Mouse (Mus musculus): ENCODE measurements at regions not wholly inside any gene's neighbourhood (a gene's known extent, or its start where the extent isn't known, plus 50 kb on each side); places are given as distances from the start of the nearest gene placed in this dataset.
"Not testable (repeated sequence)": the region's sequence is repeated elsewhere in the genome, so short reads cannot be mapped to it uniquely, and the experiment has no call there.

GRCm38 (mm10) chr7:82047456-82047855 lies 55.4 kb upstream of the Bnc1 start:
- no peak for ATAC-seq (replicated peaks in 1 of 2; ENCODE audit: insufficient read depth in 1 of 2, low FRiP score in 2 of 2, low TSS enrichment in 1 of 2, low read depth in 1 of 2, poor library complexity in 2 of 2, severe bottlenecking in 2 of 2)

GRCm38 (mm10) chr7:82053411-82053810 lies 61.3 kb upstream of the Bnc1 start:
- ATAC-seq (replicated peaks in 1 of 2; ENCODE audit: insufficient read depth in 1 of 2, low FRiP score in 2 of 2, low TSS enrichment in 1 of 2, low read depth in 1 of 2, poor library complexity in 2 of 2, severe bottlenecking in 2 of 2) = no peak

DNA sequence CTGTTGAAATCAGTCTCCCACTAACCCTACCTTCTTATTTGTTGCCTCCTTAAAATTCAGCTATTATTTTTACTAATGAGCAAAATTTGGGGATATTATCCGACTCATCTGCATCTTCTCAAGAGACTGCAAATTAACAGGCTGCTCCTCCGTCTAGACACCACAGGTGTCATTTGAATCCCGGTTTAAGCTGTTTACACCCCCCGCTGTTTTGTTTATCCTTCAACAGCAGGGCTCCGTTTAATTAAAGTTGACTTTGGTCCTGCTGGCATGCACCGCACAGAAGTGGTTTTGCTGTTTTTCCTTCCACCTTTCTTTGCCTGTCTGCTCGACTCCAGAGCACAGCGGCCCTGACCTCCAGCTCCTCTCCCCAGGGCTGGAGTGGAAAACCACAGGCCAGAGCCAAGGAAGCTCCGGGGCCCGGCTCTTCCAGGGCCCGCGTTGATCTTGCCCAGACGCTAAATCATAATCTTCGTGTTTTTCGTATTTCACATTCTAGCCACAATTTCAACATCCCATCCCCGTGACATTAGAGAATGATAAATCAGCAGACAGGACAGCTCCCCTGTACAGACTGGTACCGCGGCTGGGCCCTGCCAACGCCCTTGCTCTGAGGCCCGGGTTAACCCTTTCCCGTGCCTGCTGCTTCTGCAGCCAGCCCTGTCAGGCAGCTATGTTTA lies 64.6 kb upstream of the Bnc1 start:
- ATAC-seq (replicated peaks in 1 of 2; ENCODE audit: insufficient read depth in 1 of 2, low FRiP score in 2 of 2, low TSS enrichment in 1 of 2, low read depth in 1 of 2, poor library complexity in 2 of 2, severe bottlenecking in 2 of 2) = peak; percentile 39 to 49; a peak in 3 of 4 replicates

GRCm38 (mm10) chr7:82063407-82063806 lies 71.3 kb upstream of the Bnc1 start:
- ATAC-seq (replicated peaks in 1 of 2; ENCODE audit: insufficient read depth in 1 of 2, low FRiP score in 2 of 2, low TSS enrichment in 1 of 2, low read depth in 1 of 2, poor library complexity in 2 of 2, severe bottlenecking in 2 of 2) = no peak

DNA sequence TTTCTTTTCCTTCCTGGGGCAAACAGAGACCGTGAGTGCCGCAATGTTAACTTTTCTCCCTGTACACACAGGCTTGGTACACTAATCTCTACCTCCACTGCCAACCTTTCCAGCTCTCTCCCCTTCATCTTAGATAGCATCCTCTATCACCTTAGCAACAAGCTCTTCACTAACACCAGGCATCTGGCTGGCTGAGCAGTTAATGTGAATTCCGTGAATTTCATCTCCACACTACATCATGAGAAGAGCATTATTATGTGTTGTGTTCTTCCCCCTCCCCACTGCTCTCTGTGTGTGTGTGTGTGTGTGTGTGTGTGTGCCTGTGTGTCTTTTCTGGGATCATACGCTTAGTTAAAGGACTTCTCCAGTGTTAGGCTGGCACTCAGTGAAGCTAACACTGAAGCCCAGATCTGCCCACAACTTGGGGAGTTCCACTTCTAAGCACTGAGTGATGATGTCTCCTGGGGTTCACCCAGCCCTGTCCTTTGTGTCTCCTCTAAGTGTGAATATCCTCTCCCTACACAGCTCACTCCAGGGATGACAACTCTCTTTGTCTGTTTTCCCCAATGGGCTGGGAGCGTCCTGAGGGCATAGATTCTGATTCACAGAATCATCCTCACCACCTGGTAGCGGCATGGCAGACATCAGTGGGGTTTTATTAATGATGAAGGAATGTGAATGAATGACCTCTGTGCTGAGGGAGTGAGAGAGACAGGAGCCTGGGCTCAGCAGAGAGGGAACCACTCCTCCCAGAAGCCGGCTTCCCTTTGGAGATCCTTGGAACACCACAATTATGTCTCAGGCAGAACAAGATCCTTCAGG lies 77.7 kb upstream of the Bnc1 start:
- no peak for ATAC-seq (replicated peaks in 1 of 2; ENCODE audit: insufficient read depth in 1 of 2, low FRiP score in 2 of 2, low TSS enrichment in 1 of 2, low read depth in 1 of 2, poor library complexity in 2 of 2, severe bottlenecking in 2 of 2)

GRCm38 (mm10) chr7:82070946-82071727 lies 79.0 kb upstream of the Bnc1 start:
- no peak for ATAC-seq (replicated peaks in 1 of 2; ENCODE audit: insufficient read depth in 1 of 2, low FRiP score in 2 of 2, low TSS enrichment in 1 of 2, low read depth in 1 of 2, poor library complexity in 2 of 2, severe bottlenecking in 2 of 2)

GRCm38 (mm10) chr7:82075359-82075758 lies 83.3 kb upstream of the Bnc1 start:
- ATAC-seq (replicated peaks in 1 of 2; ENCODE audit: insufficient read depth in 1 of 2, low FRiP score in 2 of 2, low TSS enrichment in 1 of 2, low read depth in 1 of 2, poor library complexity in 2 of 2, severe bottlenecking in 2 of 2) = no peak

DNA sequence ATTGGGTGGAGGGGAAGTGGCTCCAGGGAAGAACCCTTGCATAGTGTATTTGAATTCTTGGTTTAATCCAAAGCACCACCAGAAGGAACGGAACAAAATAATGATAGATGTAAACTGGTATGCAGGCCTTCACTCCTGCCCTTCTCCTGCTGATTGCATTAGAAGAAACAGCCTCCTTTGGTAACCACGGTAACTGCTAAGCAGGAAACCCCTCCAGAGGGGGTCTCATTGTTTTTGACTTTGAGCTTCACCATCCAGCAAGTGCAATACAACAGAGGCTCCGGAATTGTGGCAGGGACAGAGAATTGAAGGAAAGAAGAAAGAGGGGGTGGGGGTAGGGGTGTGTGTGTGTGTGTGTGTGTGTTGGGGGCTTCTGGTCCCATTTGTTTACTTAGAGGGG lies 89.8 kb upstream of the Bnc1 start:
- no peak for ATAC-seq (replicated peaks in 1 of 2; ENCODE audit: insufficient read depth in 1 of 2, low FRiP score in 2 of 2, low TSS enrichment in 1 of 2, low read depth in 1 of 2, poor library complexity in 2 of 2, severe bottlenecking in 2 of 2)

DNA sequence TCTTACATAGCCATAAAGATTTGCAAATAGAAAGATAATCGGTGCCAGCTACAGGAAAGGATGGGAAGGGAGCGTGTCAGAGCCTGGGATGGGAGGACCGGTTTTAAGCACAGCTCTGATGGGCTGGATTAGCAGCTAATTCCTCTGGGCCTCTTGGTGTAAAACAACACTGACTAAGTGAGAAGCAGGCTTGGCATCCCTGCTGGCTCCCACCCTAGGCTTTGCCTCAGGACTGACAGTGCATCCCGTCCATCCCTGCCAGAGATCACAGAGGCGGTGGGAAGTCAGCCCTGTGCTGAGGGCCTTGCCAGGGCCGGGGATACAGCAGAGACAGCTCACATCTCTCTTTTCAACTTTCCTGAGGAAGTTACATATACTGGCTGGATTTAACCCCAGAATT lies 90.8 kb upstream of the Sh3gl3 start:
- no peak for ATAC-seq (replicated peaks in 1 of 2; ENCODE audit: insufficient read depth in 1 of 2, low FRiP score in 2 of 2, low TSS enrichment in 1 of 2, low read depth in 1 of 2, poor library complexity in 2 of 2, severe bottlenecking in 2 of 2)

- no peak for ATAC-seq (replicated peaks in 1 of 2; ENCODE audit: insufficient read depth in 1 of 2, low FRiP score in 2 of 2, low TSS enrichment in 1 of 2, low read depth in 1 of 2, poor library complexity in 2 of 2, severe bottlenecking in 2 of 2)
Observed at GRCm38 (mm10) chr7:82084473-82084872, 89.2 kb upstream of the Sh3gl3 start.

DNA sequence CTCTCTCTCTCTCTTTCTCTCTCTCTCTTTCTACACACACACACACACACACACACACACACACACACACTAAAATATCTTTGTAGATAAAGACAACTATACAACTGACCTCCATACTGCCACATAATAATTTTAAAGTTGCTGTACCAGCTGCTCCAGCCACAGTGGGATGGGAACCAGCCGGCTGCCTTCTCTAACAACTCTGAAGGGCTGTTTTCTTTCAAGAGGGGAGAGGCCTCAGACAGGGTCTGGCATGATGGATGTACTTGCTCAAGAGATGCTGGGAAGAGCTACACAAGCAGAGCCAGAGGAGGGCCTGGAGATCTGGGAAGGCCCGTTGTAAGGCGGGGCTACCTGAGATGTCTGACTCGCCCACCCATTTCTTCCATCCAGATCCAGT lies 88.4 kb upstream of the Sh3gl3 start:
- no peak for ATAC-seq (replicated peaks in 1 of 2; ENCODE audit: insufficient read depth in 1 of 2, low FRiP score in 2 of 2, low TSS enrichment in 1 of 2, low read depth in 1 of 2, poor library complexity in 2 of 2, severe bottlenecking in 2 of 2)

DNA sequence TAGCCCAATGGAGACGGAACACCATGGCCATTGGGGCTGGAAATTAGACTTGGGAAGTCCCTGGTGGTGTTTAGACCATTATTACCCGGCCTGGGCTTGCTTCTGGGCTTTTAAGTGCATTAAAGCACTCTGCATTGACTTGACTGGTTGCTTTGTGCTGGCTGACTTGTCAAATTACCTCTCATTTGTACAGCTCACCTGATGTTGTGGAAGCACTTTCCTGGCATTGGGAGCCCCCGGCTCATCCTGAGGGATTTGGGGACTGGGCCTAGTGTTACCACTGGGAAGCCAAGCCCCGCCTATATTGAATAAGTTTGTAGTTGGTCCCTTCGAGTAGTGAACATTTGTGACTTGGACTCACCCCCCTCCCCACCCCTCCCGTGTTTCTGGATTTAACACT lies 75.5 kb upstream of the Sh3gl3 start:
- no peak for ATAC-seq (replicated peaks in 1 of 2; ENCODE audit: insufficient read depth in 1 of 2, low FRiP score in 2 of 2, low TSS enrichment in 1 of 2, low read depth in 1 of 2, poor library complexity in 2 of 2, severe bottlenecking in 2 of 2)

DNA sequence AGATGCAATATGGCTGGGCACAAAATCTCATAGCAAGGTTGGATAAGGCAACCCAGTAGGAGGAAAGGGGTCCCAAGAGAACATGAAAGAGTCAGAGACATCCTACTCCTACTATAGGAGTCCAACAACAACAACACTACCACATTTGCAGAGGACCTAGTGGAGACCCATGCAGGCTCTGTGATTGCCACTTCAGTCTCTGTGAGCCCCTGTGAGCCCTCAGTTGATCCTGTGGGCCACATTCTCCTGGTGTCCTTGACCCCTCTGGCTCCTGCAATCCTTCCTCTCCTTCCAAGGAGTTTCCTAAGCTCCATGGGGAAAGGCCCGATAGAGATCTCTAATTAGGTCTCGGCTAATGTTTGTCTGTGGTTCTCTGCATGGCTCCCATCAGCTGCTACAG lies 72.3 kb upstream of the Sh3gl3 start:
- no peak for ATAC-seq (replicated peaks in 1 of 2; ENCODE audit: insufficient read depth in 1 of 2, low FRiP score in 2 of 2, low TSS enrichment in 1 of 2, low read depth in 1 of 2, poor library complexity in 2 of 2, severe bottlenecking in 2 of 2)

- ATAC-seq (replicated peaks in 1 of 2; ENCODE audit: insufficient read depth in 1 of 2, low FRiP score in 2 of 2, low TSS enrichment in 1 of 2, low read depth in 1 of 2, poor library complexity in 2 of 2, severe bottlenecking in 2 of 2) = no peak
Observed at GRCm38 (mm10) chr7:82105631-82106030, 68.0 kb upstream of the Sh3gl3 start.

GRCm38 (mm10) chr7:82109141-82109540 lies 64.5 kb upstream of the Sh3gl3 start:
- ATAC-seq (replicated peaks in 1 of 2; ENCODE audit: insufficient read depth in 1 of 2, low FRiP score in 2 of 2, low TSS enrichment in 1 of 2, low read depth in 1 of 2, poor library complexity in 2 of 2, severe bottlenecking in 2 of 2) = not testable (repeated sequence)

DNA sequence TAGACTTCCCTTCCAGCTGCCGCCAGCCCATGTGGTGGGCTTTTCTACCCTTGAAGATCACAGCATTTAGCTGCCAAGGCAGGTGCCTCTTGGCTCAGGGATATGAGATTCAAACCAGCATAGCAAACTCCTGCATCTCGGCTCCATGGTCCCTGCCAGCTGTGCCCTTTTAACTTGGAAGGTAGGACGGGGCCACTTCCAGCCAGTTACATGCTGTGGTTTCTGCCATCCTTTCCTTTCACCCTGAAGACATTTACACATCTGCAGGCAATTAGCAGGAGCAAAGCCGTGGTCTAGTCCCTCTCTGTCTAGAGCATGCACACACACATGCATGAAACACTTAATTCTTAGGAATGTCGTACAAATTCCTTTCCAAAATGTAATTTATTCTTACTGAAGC lies 64.1 kb upstream of the Sh3gl3 start:
- no peak for ATAC-seq (replicated peaks in 1 of 2; ENCODE audit: insufficient read depth in 1 of 2, low FRiP score in 2 of 2, low TSS enrichment in 1 of 2, low read depth in 1 of 2, poor library complexity in 2 of 2, severe bottlenecking in 2 of 2)

DNA sequence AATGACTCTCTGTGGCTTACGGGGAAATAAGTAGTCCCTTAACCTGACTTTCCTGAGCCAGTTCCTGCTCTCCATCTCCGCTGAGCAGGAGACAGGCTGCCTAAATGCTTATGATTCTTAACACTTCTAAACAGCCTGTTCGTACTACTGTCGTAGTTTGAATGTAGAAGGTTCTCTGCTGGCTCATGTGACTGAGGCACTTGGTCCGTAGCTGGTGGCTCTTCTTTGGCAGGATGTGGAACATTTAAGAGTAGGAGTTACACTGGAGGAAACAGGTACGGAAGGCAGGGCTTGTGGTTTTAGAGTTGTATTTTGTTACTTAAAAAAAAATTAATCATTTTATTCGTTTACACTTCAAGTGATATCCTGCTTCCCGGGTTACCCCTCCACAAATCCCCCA lies 63.7 kb upstream of the Sh3gl3 start:
- ATAC-seq (replicated peaks in 1 of 2; ENCODE audit: insufficient read depth in 1 of 2, low FRiP score in 2 of 2, low TSS enrichment in 1 of 2, low read depth in 1 of 2, poor library complexity in 2 of 2, severe bottlenecking in 2 of 2) = no peak; a peak in 1 of 4 replicates

DNA sequence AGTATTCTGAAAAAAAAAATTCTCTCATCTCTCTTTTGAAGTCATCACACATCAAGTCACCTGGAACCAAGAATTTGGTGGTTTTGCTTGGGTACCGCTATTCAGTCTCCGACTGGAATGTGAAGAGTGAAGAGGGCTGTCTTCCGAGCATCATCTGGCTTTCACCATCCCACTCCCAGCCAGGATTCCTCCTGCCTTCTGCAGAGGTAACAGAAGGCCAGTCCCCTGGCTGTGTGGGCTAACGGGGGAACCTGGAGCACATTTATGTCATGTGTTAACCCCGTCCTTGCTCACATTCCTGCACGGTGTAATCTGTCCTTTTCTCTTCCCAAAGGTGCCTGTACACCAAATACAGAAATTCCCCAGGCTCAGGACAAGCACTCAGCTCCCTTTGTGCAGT lies 61.6 kb upstream of the Sh3gl3 start:
- ATAC-seq (replicated peaks in 1 of 2; ENCODE audit: insufficient read depth in 1 of 2, low FRiP score in 2 of 2, low TSS enrichment in 1 of 2, low read depth in 1 of 2, poor library complexity in 2 of 2, severe bottlenecking in 2 of 2) = no peak

Measured in hematopoietic stem cell, adult 5-6 weeks (primary cell).